Mouse (Mus musculus): Measurements from ENCODE around the gene Cel. TPM values are rescaled to one million over a fixed set of nuclear protein-coding genes. Genes with fewer than 3 reads are reported as not detected.

Gene Cel
- polyA plus RNA-seq (2015; fragmentation: Nextera tagmentation; extraction: Ambion mirVana): 0.46 TPM in 1 of 2 replicates, not detected in the other

GRCm38 (mm10) chr2:28563303-28563702 is at the start of gene Cel:
Gene Cel (minus strand): TSS chr2:28563403.
- no peak for TF ChIP-seq EP300 (IDR thresholded peaks at IDR 0.05)
- no peak for TF ChIP-seq CTCF (IDR thresholded peaks at IDR 0.05)
- WGBS: 54% methylated on average over 6 of the region's 6 CpGs
- H3K4me1 ChIP-seq (ENCODE audit: insufficient read depth, low read depth, low read length): no peaks in the 10 kb centered on the region
- H3K4me3 ChIP-seq (ENCODE audit: low read depth, low read length): no peak within 1 kb of the TSS
- no peak within 1 kb of the TSS for H3K4me2 ChIP-seq (replicated peaks; ENCODE audit: low read depth, low read length)
- no peaks in the 10 kb centered on the region for H3K9me3 ChIP-seq (ENCODE audit: low read length)
- no peak within 1 kb of the TSS for H3K27ac ChIP-seq (ENCODE audit: low read length)
- DNase-seq (ENCODE audit: low spot score) (no peak), ATAC-seq (no peak)
- no peak within 1 kb of the TSS for H3K9ac ChIP-seq (replicated peaks; ENCODE audit: low read depth)
- peaks cover 16% of the 10 kb centered on the region for H3K36me3 ChIP-seq (ENCODE audit: insufficient read depth, low read length)
- H3K27me3 ChIP-seq (replicated peaks; ENCODE audit: insufficient read depth, low read length): no peaks in the 10 kb centered on the region

DNA sequence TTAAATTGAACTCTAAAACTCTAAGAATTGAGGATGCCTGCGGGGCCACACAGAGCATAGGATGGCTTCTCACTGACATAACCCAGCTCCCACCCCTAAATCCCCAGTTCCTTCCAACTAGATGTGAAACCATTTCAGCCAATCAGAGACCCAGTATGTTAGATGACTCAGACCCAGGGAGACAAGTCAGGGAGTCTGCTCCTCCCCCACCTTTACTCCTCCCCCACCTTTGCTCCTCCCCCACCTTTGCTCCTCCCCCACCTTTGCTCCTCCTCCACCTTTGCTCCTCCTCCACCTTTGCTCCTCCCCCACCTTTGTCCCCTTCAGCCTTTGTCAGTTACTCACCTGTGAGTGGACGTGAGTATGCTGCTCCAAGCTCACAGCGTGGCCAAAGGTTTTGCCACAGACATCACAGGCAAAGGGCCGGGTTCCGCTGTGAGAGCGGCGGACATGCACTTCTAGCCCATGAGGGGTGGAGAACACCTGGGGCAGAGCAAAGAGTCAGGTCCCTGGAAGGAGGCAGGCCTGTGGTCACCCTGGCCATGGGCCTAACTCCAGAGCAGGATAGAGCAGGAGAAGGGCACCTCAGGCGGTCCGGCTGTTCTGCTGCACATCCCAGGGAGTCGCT is 49.3 kb upstream of the Cel start:
- no peaks in the 10 kb centered on the region for H3K27me3 ChIP-seq (replicated peaks; ENCODE audit: insufficient read depth, low read length)
- WGBS: 71% methylated on average over 10 of the region's 10 CpGs
- H3K27ac ChIP-seq (ENCODE audit: low read length): no peak overlapping the region
- H3K4me2 ChIP-seq (replicated peaks; ENCODE audit: low read depth, low read length): no peak overlapping the region
- ATAC-seq: no peak
- TF ChIP-seq EP300 (IDR thresholded peaks at IDR 0.05) (no peak), CTCF (IDR thresholded peaks at IDR 0.05) (no peak)
- no peak for DNase-seq (ENCODE audit: low spot score)
- H3K4me1 ChIP-seq (ENCODE audit: insufficient read depth, low read depth, low read length): no peaks in the 10 kb centered on the region
- no peak overlapping the region for H3K4me3 ChIP-seq (ENCODE audit: low read depth, low read length)
- no peaks in the 10 kb centered on the region for H3K9me3 ChIP-seq (ENCODE audit: low read length)
- H3K9ac ChIP-seq (replicated peaks; ENCODE audit: low read depth): no peak overlapping the region
- H3K36me3 ChIP-seq (ENCODE audit: insufficient read depth, low read length): no peaks in the 10 kb centered on the region

GRCm38 (mm10) chr2:28611407-28611787 is 48.2 kb upstream of the Cel start:
- Histone ChIP-seq H3K9ac (replicated peaks; ENCODE audit: low read depth) (no peak overlapping the region), H3K9me3 (ENCODE audit: low read length) (no peaks in the 10 kb centered on the region), H3K4me2 (replicated peaks; ENCODE audit: low read depth, low read length) (no peak overlapping the region), H3K27ac (ENCODE audit: low read length) (no peak overlapping the region), H3K4me3 (ENCODE audit: low read depth, low read length) (no peak overlapping the region), H3K27me3 (replicated peaks; ENCODE audit: insufficient read depth, low read length) (no peaks in the 10 kb centered on the region), H3K4me1 (ENCODE audit: insufficient read depth, low read depth, low read length) (no peaks in the 10 kb centered on the region), H3K36me3 (ENCODE audit: insufficient read depth, low read length) (no peaks in the 10 kb centered on the region)
- no peak for ATAC-seq
- no peak for DNase-seq (ENCODE audit: low spot score)
- TF ChIP-seq CTCF (IDR thresholded peaks at IDR 0.05): no peak
- no peak for TF ChIP-seq EP300 (IDR thresholded peaks at IDR 0.05)
- 71% methylated on average over 17 of the region's 17 CpGs for WGBS

DNA sequence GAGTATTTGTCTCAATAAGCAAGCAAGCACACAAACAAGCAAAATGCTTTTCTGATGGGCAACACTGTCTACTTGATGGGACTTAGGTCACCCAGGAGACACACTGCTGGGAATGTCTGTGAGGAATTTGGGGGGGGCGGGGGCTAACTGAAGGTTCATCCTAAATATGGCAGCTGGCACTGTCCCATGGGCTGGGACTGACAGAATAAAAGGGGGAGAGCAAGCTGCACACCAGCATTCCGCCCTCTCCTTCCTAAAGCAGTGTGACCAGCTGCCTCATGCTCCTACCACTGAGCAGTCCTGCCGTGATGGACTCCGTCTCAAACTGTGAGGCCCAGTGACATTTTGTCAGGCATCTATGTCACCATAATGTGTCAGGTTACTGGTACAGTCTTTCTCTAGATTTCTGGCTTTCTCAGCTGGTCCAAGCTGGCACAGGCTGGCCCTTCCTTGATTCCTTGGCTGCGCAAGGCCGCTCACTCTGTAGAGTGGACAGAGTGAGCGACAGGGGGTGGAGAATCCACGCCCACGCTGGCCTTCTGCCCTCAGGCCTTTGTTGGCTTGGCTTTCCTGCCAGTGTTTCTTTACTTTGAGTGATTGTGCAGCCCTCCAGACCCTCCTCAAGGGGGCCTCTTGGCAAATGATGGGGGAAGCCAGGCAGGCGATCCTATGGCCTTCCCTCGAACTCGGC is 47.7 kb upstream of the Cel start:
- DNase-seq (ENCODE audit: low spot score) (no peak), ATAC-seq (no peak)
- Histone ChIP-seq H3K4me1 (ENCODE audit: insufficient read depth, low read depth, low read length) (no peaks in the 10 kb centered on the region), H3K4me2 (replicated peaks; ENCODE audit: low read depth, low read length) (no peak overlapping the region), H3K4me3 (ENCODE audit: low read depth, low read length) (no peak overlapping the region), H3K27ac (ENCODE audit: low read length) (no peak overlapping the region), H3K9ac (replicated peaks; ENCODE audit: low read depth) (no peak overlapping the region), H3K36me3 (ENCODE audit: insufficient read depth, low read length) (no peaks in the 10 kb centered on the region), H3K9me3 (ENCODE audit: low read length) (no peaks in the 10 kb centered on the region), H3K27me3 (replicated peaks; ENCODE audit: insufficient read depth, low read length) (no peaks in the 10 kb centered on the region)
- 71% methylated on average over 12 of the region's 12 CpGs for WGBS
- no peak for TF ChIP-seq CTCF (IDR thresholded peaks at IDR 0.05)
- TF ChIP-seq EP300 (IDR thresholded peaks at IDR 0.05): no peak

DNA sequence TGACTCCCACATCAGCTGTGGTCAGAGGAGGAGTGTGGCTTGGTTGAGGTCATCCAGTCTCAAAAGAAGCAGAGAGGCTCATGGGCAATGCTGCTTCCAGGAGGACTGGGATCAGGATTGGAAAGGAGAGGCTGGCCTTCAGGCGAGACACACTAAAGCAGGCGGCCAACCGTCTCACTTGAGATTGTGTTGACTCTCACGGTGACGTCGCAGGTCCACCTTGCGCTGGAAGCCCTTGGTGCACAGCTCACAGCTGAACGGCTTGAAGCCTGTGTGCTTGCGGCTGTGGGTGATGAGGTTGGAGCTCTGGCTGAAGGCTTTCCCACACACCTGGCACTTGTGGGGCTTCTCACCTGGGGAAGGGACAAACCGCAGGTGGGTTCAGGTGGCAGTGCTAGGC is 46.6 kb upstream of the Cel start:
- Histone ChIP-seq H3K9ac (replicated peaks; ENCODE audit: low read depth) (no peak overlapping the region), H3K36me3 (ENCODE audit: insufficient read depth, low read length) (no peaks in the 10 kb centered on the region), H3K27me3 (replicated peaks; ENCODE audit: insufficient read depth, low read length) (no peaks in the 10 kb centered on the region), H3K4me1 (ENCODE audit: insufficient read depth, low read depth, low read length) (no peaks in the 10 kb centered on the region), H3K9me3 (ENCODE audit: low read length) (no peaks in the 10 kb centered on the region), H3K4me3 (ENCODE audit: low read depth, low read length) (no peak overlapping the region), H3K4me2 (replicated peaks; ENCODE audit: low read depth, low read length) (no peak overlapping the region), H3K27ac (ENCODE audit: low read length) (no peak overlapping the region)
- WGBS: 58% methylated on average over 10 of the region's 10 CpGs
- DNase-seq (ENCODE audit: low spot score) (no peak), ATAC-seq (no peak)
- TF ChIP-seq EP300 (IDR thresholded peaks at IDR 0.05) (no peak), CTCF (IDR thresholded peaks at IDR 0.05) (no peak)

DNA sequence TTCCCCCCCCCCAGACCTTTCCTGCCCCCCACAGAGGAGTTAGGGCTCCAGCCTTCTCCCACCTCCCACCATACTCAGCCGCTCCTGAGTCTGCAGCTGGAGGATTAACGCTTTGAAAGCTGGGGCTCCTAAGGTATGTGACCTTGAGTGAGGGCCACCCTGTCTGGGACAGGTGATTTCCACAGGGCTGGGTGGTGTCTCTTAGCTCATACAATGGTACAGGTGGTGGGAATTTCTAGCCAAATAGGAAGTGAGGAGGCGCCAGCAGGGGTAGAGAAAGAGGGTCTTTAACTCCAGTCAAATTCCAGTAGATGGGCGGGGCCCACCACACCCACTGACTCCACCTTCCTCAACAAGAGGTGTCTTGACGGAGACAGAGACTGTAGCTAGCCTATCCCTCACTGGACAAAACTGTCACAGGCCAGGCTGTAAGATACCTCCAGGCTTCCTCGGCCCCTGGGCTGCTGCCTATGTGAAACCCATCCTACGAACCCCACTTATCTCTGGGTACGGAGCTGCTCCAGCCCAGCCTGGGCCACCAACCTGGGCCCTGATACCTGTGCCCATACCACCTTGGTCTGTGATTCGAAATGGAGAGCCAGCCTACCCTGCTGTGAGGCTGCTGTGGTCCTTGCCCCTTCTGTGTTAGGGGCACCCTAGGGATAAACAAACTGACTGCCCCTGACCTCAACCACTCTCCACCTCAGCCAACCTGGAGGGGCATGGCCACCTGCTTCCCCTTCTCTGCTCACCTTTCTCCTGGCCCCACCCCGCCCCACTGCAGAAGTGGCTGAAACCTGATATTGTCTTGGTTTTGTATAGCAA is 44.4 kb upstream of the Cel start:
- H3K4me1 ChIP-seq (ENCODE audit: insufficient read depth, low read depth, low read length): no peaks in the 10 kb centered on the region
- H3K27me3 ChIP-seq (replicated peaks; ENCODE audit: insufficient read depth, low read length): no peaks in the 10 kb centered on the region
- DNase-seq (ENCODE audit: low spot score) (no peak), ATAC-seq (no peak)
- no peak overlapping the region for H3K9ac ChIP-seq (replicated peaks; ENCODE audit: low read depth)
- H3K4me2 ChIP-seq (replicated peaks; ENCODE audit: low read depth, low read length): no peak overlapping the region
- no peak overlapping the region for H3K27ac ChIP-seq (ENCODE audit: low read length)
- no peak overlapping the region for H3K4me3 ChIP-seq (ENCODE audit: low read depth, low read length)
- no peaks in the 10 kb centered on the region for H3K9me3 ChIP-seq (ENCODE audit: low read length)
- TF ChIP-seq EP300 (IDR thresholded peaks at IDR 0.05) (no peak), CTCF (IDR thresholded peaks at IDR 0.05) (no peak)
- H3K36me3 ChIP-seq (ENCODE audit: insufficient read depth, low read length): no peaks in the 10 kb centered on the region
- WGBS: 43% methylated on average over 10 of the region's 10 CpGs
